Mouse (Mus musculus): ENCODE results near the gene Plppr3. TPM values are rescaled to one million over a fixed set of nuclear protein-coding genes. Genes with fewer than 3 reads are reported as not detected.

The Plppr3 gene
- polyA plus RNA-seq, 1 experiment = 5.4 TPM

- Histone ChIP-seq H3K27me3 (ENCODE audit: control insufficient read depth, insufficient read depth, insufficient read length) (peaks cover 8% of the 10 kb centered on the region), H3K4me3 (no peak overlapping the region), H3K36me3 (ENCODE audit: control insufficient read depth, insufficient read depth) (no peaks in the 10 kb centered on the region), H3K4me2 (ENCODE audit: low read depth) (peak overlapping the region; percentile 40), H3ac (ENCODE audit: control insufficient read depth, insufficient read length) (no peak overlapping the region), H3K79me2 (ENCODE audit: control insufficient read depth, insufficient read depth) (no peaks in the 10 kb centered on the region)
- TF ChIP-seq POLR2A (IDR thresholded peaks at IDR 0.05; ENCODE audit: insufficient read length, low read depth) (no peak), MYOG (IDR thresholded peaks at IDR 0.05; ENCODE audit: control insufficient read depth in 1 of 3, insufficient read depth in 1 of 3, insufficient read length in 2 of 3, low read depth in 2 of 3) (no peak), MAX (IDR thresholded peaks at IDR 0.05; ENCODE audit: low read depth) (no peak), USF1 (IDR thresholded peaks at IDR 0.05; ENCODE audit: low read depth) (no peak), POLR2AphosphoS2 (IDR thresholded peaks at IDR 0.05; ENCODE audit: insufficient read length, low read depth) (no peak), E2F4 (IDR thresholded peaks at IDR 0.05; ENCODE audit: insufficient read depth) (no peak), TCF12 (IDR thresholded peaks at IDR 0.05; ENCODE audit: insufficient read depth, poor library complexity, severe bottlenecking) (no peak), CEBPB (IDR thresholded peaks at IDR 0.05; ENCODE audit: insufficient read depth, poor library complexity, severe bottlenecking) (no peak), REST (IDR thresholded peaks at IDR 0.05; ENCODE audit: insufficient read depth, insufficient read length) (no peak), TCF3 (IDR thresholded peaks at IDR 0.05; ENCODE audit: insufficient read length, low read depth) (no peak), MYOD1 (IDR thresholded peaks at IDR 0.05; ENCODE audit: control insufficient read depth in 1 of 3, insufficient read length in 2 of 3, low read depth in 2 of 3) (no peak), SRF (IDR thresholded peaks at IDR 0.05; ENCODE audit: control insufficient read depth, insufficient read length, low read depth) (no peak)
These were observed 9.1 kb upstream of the Plppr3 start for GRCm38 (mm10) chr10:79883297-79884084.

GRCm38 (mm10) chr10:79881981-79882380 lies 7.5 kb upstream of the Plppr3 start:
- no peak overlapping the region for H3ac ChIP-seq (ENCODE audit: control insufficient read depth, insufficient read length)
- H3K79me2 ChIP-seq (ENCODE audit: control insufficient read depth, insufficient read depth) = no peaks in the 10 kb centered on the region
- no peaks in the 10 kb centered on the region for H3K27me3 ChIP-seq (ENCODE audit: control insufficient read depth, insufficient read depth, insufficient read length)
- no peaks in the 10 kb centered on the region for H3K36me3 ChIP-seq (ENCODE audit: control insufficient read depth, insufficient read depth)
- no peak overlapping the region for H3K4me3 ChIP-seq
- peak overlapping the region; percentile 18 for H3K4me2 ChIP-seq (ENCODE audit: low read depth)
- TF ChIP-seq MYOD1 (IDR thresholded peaks at IDR 0.05; ENCODE audit: control insufficient read depth in 1 of 3, insufficient read length in 2 of 3, low read depth in 2 of 3) (no peak), TCF3 (IDR thresholded peaks at IDR 0.05; ENCODE audit: insufficient read length, low read depth) (no peak), MYOG (IDR thresholded peaks at IDR 0.05; ENCODE audit: control insufficient read depth in 1 of 3, insufficient read depth in 1 of 3, insufficient read length in 2 of 3, low read depth in 2 of 3) (no peak), E2F4 (IDR thresholded peaks at IDR 0.05; ENCODE audit: insufficient read depth) (no peak)

- Histone ChIP-seq H3K27me3 (ENCODE audit: control insufficient read depth, insufficient read depth, insufficient read length) (no peaks in the 10 kb centered on the region), H3K79me2 (ENCODE audit: control insufficient read depth, insufficient read depth) (no peaks in the 10 kb centered on the region), H3ac (ENCODE audit: control insufficient read depth, insufficient read length) (no peak overlapping the region), H3K36me3 (ENCODE audit: control insufficient read depth, insufficient read depth) (no peaks in the 10 kb centered on the region), H3K4me2 (ENCODE audit: low read depth) (no peak overlapping the region), H3K4me3 (no peak overlapping the region)
- TF ChIP-seq TCF3 (IDR thresholded peaks at IDR 0.05; ENCODE audit: insufficient read length, low read depth) (no peak), TCF12 (IDR thresholded peaks at IDR 0.05; ENCODE audit: insufficient read depth, poor library complexity, severe bottlenecking) (no peak), MYOG (IDR thresholded peaks at IDR 0.05; ENCODE audit: control insufficient read depth in 1 of 3, insufficient read depth in 1 of 3, insufficient read length in 2 of 3, low read depth in 2 of 3) (no peak), CEBPB (IDR thresholded peaks at IDR 0.05; ENCODE audit: insufficient read depth, poor library complexity, severe bottlenecking) (no peak), POLR2AphosphoS2 (IDR thresholded peaks at IDR 0.05; ENCODE audit: insufficient read length, low read depth) (no peak), MAX (IDR thresholded peaks at IDR 0.05; ENCODE audit: low read depth) (no peak), MYOD1 (IDR thresholded peaks at IDR 0.05; ENCODE audit: control insufficient read depth in 1 of 3, insufficient read length in 2 of 3, low read depth in 2 of 3) (no peak), USF1 (IDR thresholded peaks at IDR 0.05; ENCODE audit: low read depth) (no peak), POLR2A (IDR thresholded peaks at IDR 0.05; ENCODE audit: insufficient read length, low read depth) (no peak), E2F4 (IDR thresholded peaks at IDR 0.05; ENCODE audit: insufficient read depth) (no peak), REST (IDR thresholded peaks at IDR 0.05; ENCODE audit: insufficient read depth, insufficient read length) (no peak), SRF (IDR thresholded peaks at IDR 0.05; ENCODE audit: control insufficient read depth, insufficient read length, low read depth) (no peak)
These were observed 6.3 kb upstream of the Plppr3 start for GRCm38 (mm10) chr10:79880721-79881120.

GRCm38 (mm10) chr10:79879527-79879926 lies 5.1 kb upstream of the Plppr3 start:
- TF ChIP-seq MAX (IDR thresholded peaks at IDR 0.05; ENCODE audit: low read depth) = no peak
- no peak for TF ChIP-seq MYOG (IDR thresholded peaks at IDR 0.05; ENCODE audit: control insufficient read depth in 1 of 3, insufficient read depth in 1 of 3, insufficient read length in 2 of 3, low read depth in 2 of 3)
- no peak for TF ChIP-seq SRF (IDR thresholded peaks at IDR 0.05; ENCODE audit: control insufficient read depth, insufficient read length, low read depth)
- no peak for TF ChIP-seq TCF3 (IDR thresholded peaks at IDR 0.05; ENCODE audit: insufficient read length, low read depth)
- TF ChIP-seq E2F4 (IDR thresholded peaks at IDR 0.05; ENCODE audit: insufficient read depth) = no peak
- no peak for TF ChIP-seq POLR2A (IDR thresholded peaks at IDR 0.05; ENCODE audit: insufficient read length, low read depth)
- no peak for TF ChIP-seq CEBPB (IDR thresholded peaks at IDR 0.05; ENCODE audit: insufficient read depth, poor library complexity, severe bottlenecking)
- TF ChIP-seq REST (IDR thresholded peaks at IDR 0.05; ENCODE audit: insufficient read depth, insufficient read length) = no peak
- TF ChIP-seq POLR2AphosphoS2 (IDR thresholded peaks at IDR 0.05; ENCODE audit: insufficient read length, low read depth) = no peak
- TF ChIP-seq MYOD1 (IDR thresholded peaks at IDR 0.05; ENCODE audit: control insufficient read depth in 1 of 3, insufficient read length in 2 of 3, low read depth in 2 of 3) = no peak
- TF ChIP-seq TCF12 (IDR thresholded peaks at IDR 0.05; ENCODE audit: insufficient read depth, poor library complexity, severe bottlenecking) = no peak
- no peak for TF ChIP-seq USF1 (IDR thresholded peaks at IDR 0.05; ENCODE audit: low read depth)
- Histone ChIP-seq H3K36me3 (ENCODE audit: control insufficient read depth, insufficient read depth) (no peaks in the 10 kb centered on the region), H3K4me3 (no peak overlapping the region), H3K27me3 (ENCODE audit: control insufficient read depth, insufficient read depth, insufficient read length) (no peaks in the 10 kb centered on the region), H3K79me2 (ENCODE audit: control insufficient read depth, insufficient read depth) (no peaks in the 10 kb centered on the region), H3ac (ENCODE audit: control insufficient read depth, insufficient read length) (no peak overlapping the region), H3K4me2 (ENCODE audit: low read depth) (no peak overlapping the region)

All from myocyte (in vitro differentiated cells).